Mouse (Mus musculus): Measurements from ENCODE around the gene Ift172. TPM values are rescaled to one million over a fixed set of nuclear protein-coding genes. Genes with fewer than 3 reads are reported as not detected.
A peak's percentile ranks its signal among the peaks of the same experiment; 100 is the strongest.

The Ift172 gene
- polyA plus RNA-seq, 1 experiment: 10.7 TPM

DNA sequence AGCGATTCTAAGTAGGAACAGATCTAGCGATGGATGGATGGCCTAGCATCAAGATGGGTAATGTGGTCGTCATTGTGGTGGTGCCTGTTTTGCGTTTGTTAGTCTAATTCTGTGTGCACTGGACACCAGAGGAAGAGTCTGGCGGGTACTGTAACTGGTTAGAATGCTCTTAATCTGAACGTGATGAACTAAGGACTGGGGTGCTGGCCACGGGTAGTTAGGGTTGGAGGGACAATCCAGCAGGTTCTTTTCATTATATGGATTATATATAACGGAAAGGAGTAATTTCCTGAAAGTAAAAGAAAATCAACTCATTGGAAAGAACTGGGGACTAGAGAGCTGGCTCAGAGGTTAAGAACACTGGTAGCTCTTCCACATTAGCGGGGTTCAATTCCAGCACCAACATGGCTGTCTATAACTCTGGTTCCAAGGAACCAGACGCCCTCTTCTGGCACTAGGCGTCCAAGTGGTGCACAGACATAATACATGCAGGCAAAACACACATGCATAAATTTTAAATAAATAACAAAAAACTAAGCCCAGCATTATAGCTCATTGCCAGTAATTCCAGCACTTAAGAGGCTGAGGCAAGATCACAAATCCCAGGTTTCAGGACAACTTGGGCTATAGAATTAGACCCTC lies 69.5 kb downstream of the Ift172 start:
- peak overlapping the region; percentile 64 for H3ac ChIP-seq (ENCODE audit: control insufficient read depth, insufficient read length, low read depth)
- peak overlapping the region; percentile 76 for H3K4me3 ChIP-seq (ENCODE audit: insufficient read depth, poor library complexity, severe bottlenecking)
- peaks cover 33% of the 10 kb centered on the region for H3K79me3 ChIP-seq (ENCODE audit: low read depth)
- peaks cover 50% of the 10 kb centered on the region for H3K79me2 ChIP-seq (ENCODE audit: control insufficient read depth, insufficient read depth)
- TF ChIP-seq CEBPB (IDR thresholded peaks at IDR 0.05; ENCODE audit: low read depth): no peak
- no peak for TF ChIP-seq MAX (IDR thresholded peaks at IDR 0.05)
- no peak for TF ChIP-seq FOSL1 (IDR thresholded peaks at IDR 0.05; ENCODE audit: insufficient read depth, low read length, poor library complexity, severe bottlenecking)
- no peak for TF ChIP-seq USF1 (IDR thresholded peaks at IDR 0.05; ENCODE audit: low read depth)
- no peak for TF ChIP-seq MYOG (IDR thresholded peaks at IDR 0.05; ENCODE audit: control insufficient read depth, extremely low read depth, insufficient read length)
- no peak for TF ChIP-seq MYOD1 (IDR thresholded peaks at IDR 0.05; ENCODE audit: control insufficient read depth, insufficient read length, low read depth)
- TF ChIP-seq CTCF (IDR thresholded peaks at IDR 0.05; ENCODE audit: control insufficient read depth, insufficient read depth, insufficient read length): no peak
- peaks cover 3% of the 10 kb centered on the region for H3K36me3 ChIP-seq (ENCODE audit: control insufficient read depth, insufficient read depth)
- H3K27me3 ChIP-seq (ENCODE audit: control insufficient read depth, insufficient read depth, insufficient read length): no peaks in the 10 kb centered on the region

DNA sequence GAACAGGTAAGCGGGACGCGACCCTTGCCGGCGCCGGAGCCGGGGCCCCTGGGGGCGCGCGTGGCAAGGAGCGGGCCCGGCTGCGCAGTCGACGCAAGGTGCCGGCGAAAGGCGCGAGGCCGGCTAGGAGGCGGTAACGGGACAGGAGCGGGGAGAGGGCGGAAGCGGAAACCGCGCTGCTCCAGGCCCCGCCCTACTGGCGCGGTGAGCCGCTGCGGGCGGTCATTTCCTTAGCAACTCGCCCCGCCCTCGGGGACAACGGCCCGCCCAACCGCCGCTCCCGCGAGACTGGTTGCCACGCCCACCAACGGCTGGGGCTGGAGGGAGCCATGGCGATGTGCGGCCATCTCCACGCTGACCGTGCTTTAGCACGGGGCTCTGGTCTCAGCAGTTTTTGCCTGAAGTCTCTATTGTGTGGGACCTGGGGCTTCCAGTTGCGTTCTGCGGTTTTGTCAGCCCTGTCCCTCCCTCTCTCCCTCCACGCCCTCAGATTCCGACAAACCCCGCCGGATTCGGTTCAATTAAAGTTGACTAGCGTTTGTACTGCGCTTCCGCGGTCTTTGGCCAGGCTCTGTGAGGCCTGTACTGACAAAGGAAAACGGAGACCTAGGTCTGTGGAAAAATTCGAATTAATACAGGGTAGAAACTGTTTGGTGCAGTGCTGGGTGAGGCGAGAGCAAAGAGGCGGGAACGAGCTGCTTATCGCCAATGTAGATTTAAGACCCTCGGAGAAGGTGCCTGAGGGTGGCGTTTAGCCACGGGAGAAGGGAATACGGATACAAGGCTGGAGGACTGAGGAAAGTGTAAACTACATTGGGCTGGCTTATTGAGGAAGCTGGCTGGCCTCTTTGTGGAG lies 70.2 kb downstream of the Ift172 start, which contains the start of gene Ppm1g:
TSS of gene Ppm1g (minus strand) at position 240 of the 856 bp plus-strand sequence.
- Histone ChIP-seq H3ac (ENCODE audit: control insufficient read depth, insufficient read length, low read depth) (peak within 1 kb of the TSS; percentile 89), H3K79me3 (ENCODE audit: low read depth) (peaks cover 41% of the 10 kb centered on the region), H3K27me3 (ENCODE audit: control insufficient read depth, insufficient read depth, insufficient read length) (no peaks in the 10 kb centered on the region), H3K36me3 (ENCODE audit: control insufficient read depth, insufficient read depth) (peaks cover 8% of the 10 kb centered on the region), H3K79me2 (ENCODE audit: control insufficient read depth, insufficient read depth) (peaks cover 58% of the 10 kb centered on the region), H3K4me3 (ENCODE audit: insufficient read depth, poor library complexity, severe bottlenecking) (peak within 1 kb of the TSS; percentile 76)
- TF ChIP-seq MAX (IDR thresholded peaks at IDR 0.05) (peak; percentile 53), FOSL1 (IDR thresholded peaks at IDR 0.05; ENCODE audit: insufficient read depth, low read length, poor library complexity, severe bottlenecking) (no peak), MYOD1 (IDR thresholded peaks at IDR 0.05; ENCODE audit: control insufficient read depth, insufficient read length, low read depth) (no peak)

DNA sequence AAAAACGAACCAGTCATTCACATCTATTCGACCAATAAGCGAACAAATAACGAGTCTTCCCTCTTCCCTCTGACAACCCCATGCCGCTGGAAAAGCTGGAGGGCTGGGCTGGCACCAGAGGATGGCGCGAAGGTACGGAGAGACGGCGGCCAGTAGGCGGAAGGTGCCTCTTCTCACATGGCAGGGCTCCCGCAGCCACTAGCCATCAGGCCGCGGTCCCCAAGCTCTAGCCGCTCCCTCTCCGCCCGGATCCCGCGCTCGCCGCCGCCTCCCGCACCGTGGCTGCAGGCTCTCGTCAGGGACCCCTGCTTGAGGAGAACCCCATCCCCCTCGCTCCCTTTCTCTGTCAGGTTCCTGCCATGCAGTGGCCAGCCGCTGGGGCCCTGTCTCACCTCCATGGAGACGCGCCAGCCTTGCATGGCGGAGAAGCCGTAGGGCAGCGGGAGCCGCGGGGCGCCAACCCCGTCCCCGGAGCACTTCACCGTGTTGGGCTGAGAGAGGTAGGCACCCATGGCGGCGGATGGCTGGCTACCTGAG lies 70.9 kb downstream of the Ift172 start:
- H3K79me3 ChIP-seq (ENCODE audit: low read depth): peaks cover 48% of the 10 kb centered on the region
- H3K36me3 ChIP-seq (ENCODE audit: control insufficient read depth, insufficient read depth): peaks cover 8% of the 10 kb centered on the region
- no peaks in the 10 kb centered on the region for H3K27me3 ChIP-seq (ENCODE audit: control insufficient read depth, insufficient read depth, insufficient read length)
- peak overlapping the region; percentile 89 for H3ac ChIP-seq (ENCODE audit: control insufficient read depth, insufficient read length, low read depth)
- peaks cover 65% of the 10 kb centered on the region for H3K79me2 ChIP-seq (ENCODE audit: control insufficient read depth, insufficient read depth)
- TF ChIP-seq MAX (IDR thresholded peaks at IDR 0.05): no peak
- TF ChIP-seq MYOG (IDR thresholded peaks at IDR 0.05; ENCODE audit: control insufficient read depth, extremely low read depth, insufficient read length): no peak
- TF ChIP-seq FOSL1 (IDR thresholded peaks at IDR 0.05; ENCODE audit: insufficient read depth, low read length, poor library complexity, severe bottlenecking): no peak
- no peak for TF ChIP-seq USF1 (IDR thresholded peaks at IDR 0.05; ENCODE audit: low read depth)
- no peak for TF ChIP-seq CTCF (IDR thresholded peaks at IDR 0.05; ENCODE audit: control insufficient read depth, insufficient read depth, insufficient read length)
- TF ChIP-seq MYOD1 (IDR thresholded peaks at IDR 0.05; ENCODE audit: control insufficient read depth, insufficient read length, low read depth): no peak
- no peak for TF ChIP-seq CEBPB (IDR thresholded peaks at IDR 0.05; ENCODE audit: low read depth)
- peak overlapping the region; percentile 76 for H3K4me3 ChIP-seq (ENCODE audit: insufficient read depth, poor library complexity, severe bottlenecking)

DNA sequence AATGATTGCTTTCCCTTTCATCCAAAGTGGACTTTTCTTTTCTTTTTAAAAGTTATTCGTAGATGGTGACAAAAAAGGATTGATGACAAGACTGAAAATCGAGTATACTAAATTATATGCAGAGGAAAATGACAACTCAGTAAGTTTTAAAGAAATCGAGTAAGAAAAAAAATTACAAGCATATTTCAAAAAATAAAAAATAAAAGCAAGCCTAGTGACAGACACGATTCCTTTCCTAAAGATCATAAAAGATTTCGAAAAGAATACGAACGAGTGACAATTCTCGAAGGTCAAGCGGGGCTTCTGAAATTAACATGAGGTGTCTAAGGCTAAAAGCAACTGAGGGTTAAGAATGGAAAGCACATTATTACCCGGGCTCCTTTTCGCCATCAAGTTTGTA lies 71.4 kb downstream of the Ift172 start:
- Histone ChIP-seq H3K36me3 (ENCODE audit: control insufficient read depth, insufficient read depth) (peaks cover 8% of the 10 kb centered on the region), H3K79me3 (ENCODE audit: low read depth) (peaks cover 53% of the 10 kb centered on the region), H3K4me3 (ENCODE audit: insufficient read depth, poor library complexity, severe bottlenecking) (peak overlapping the region; percentile 76), H3K79me2 (ENCODE audit: control insufficient read depth, insufficient read depth) (peaks cover 70% of the 10 kb centered on the region), H3K27me3 (ENCODE audit: control insufficient read depth, insufficient read depth, insufficient read length) (no peaks in the 10 kb centered on the region), H3ac (ENCODE audit: control insufficient read depth, insufficient read length, low read depth) (peak overlapping the region; percentile 89)
- no peak for TF ChIP-seq USF1 (IDR thresholded peaks at IDR 0.05; ENCODE audit: low read depth)
- TF ChIP-seq MYOG (IDR thresholded peaks at IDR 0.05; ENCODE audit: control insufficient read depth, extremely low read depth, insufficient read length): no peak
- no peak for TF ChIP-seq CTCF (IDR thresholded peaks at IDR 0.05; ENCODE audit: control insufficient read depth, insufficient read depth, insufficient read length)
- TF ChIP-seq MAX (IDR thresholded peaks at IDR 0.05): no peak
- no peak for TF ChIP-seq CEBPB (IDR thresholded peaks at IDR 0.05; ENCODE audit: low read depth)
- TF ChIP-seq FOSL1 (IDR thresholded peaks at IDR 0.05; ENCODE audit: insufficient read depth, low read length, poor library complexity, severe bottlenecking): no peak
- no peak for TF ChIP-seq MYOD1 (IDR thresholded peaks at IDR 0.05; ENCODE audit: control insufficient read depth, insufficient read length, low read depth)

DNA sequence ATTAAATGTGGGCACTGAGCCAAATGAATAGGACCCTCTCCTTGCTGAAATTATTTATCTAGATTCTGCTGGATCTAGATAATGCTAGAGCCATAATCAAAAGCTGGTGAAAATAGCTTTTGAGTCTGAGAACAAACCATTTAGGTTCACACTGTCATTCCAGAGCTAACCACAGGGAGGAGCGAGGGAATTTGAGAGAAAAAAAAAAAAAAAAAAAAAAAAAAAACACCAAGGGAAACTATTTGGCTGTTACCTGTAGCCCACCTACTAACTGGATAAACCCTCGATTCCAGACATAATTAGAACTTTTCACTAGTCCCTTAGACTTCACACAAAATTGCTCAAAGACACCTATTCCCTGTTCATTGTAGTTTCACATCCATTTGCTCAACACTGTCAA lies 71.8 kb downstream of the Ift172 start:
- TF ChIP-seq FOSL1 (IDR thresholded peaks at IDR 0.05; ENCODE audit: insufficient read depth, low read length, poor library complexity, severe bottlenecking): no peak
- no peak for TF ChIP-seq USF1 (IDR thresholded peaks at IDR 0.05; ENCODE audit: low read depth)
- TF ChIP-seq MAX (IDR thresholded peaks at IDR 0.05): no peak
- TF ChIP-seq MYOD1 (IDR thresholded peaks at IDR 0.05; ENCODE audit: control insufficient read depth, insufficient read length, low read depth): no peak
- no peak for TF ChIP-seq CTCF (IDR thresholded peaks at IDR 0.05; ENCODE audit: control insufficient read depth, insufficient read depth, insufficient read length)
- Histone ChIP-seq H3K79me3 (ENCODE audit: low read depth) (peaks cover 57% of the 10 kb centered on the region), H3K4me3 (ENCODE audit: insufficient read depth, poor library complexity, severe bottlenecking) (peak overlapping the region; percentile 76)

More for the DNA sequence above, 71.8 kb downstream of the Ift172 start:
- H3ac ChIP-seq (ENCODE audit: control insufficient read depth, insufficient read length, low read depth): no peak overlapping the region
- H3K79me2 ChIP-seq (ENCODE audit: control insufficient read depth, insufficient read depth): peaks cover 74% of the 10 kb centered on the region
- H3K36me3 ChIP-seq (ENCODE audit: control insufficient read depth, insufficient read depth): peaks cover 8% of the 10 kb centered on the region
- H3K27me3 ChIP-seq (ENCODE audit: control insufficient read depth, insufficient read depth, insufficient read length): no peaks in the 10 kb centered on the region
